Mouse (Mus musculus) lung, embryonic 15.5 days (tissue): ENCODE measurements around the gene Slc16a12. TPM values are rescaled to one million over a fixed set of nuclear protein-coding genes. Genes with fewer than 3 reads are reported as not detected.
A peak's percentile ranks its signal among the peaks of the same experiment; 100 is the strongest.

Experiments
- ATAC-seq: fragments of 200-750 bp; cut with Nextera tagmentation; 2 replicates; pipeline ENCODE4 v1.8.0; 2017; ENCODE audit warnings: moderate number of reproducible peaks, borderline replicate concordance; ENCODE audit not compliant: low FRiP score, low TSS enrichment; ENCODE audit errors: extremely low read depth
- H3K27ac ChIP-seq: fragments of 300-500 bp; sonication (generic); 2 replicates; pipeline ENCODE4 v1.5.1; 2015; ENCODE audit warnings: moderate library complexity, mild to moderate bottlenecking, inconsistent platforms
- H3K27me3 ChIP-seq: fragments of 300-500 bp; sonication (generic); 2 replicates; pipeline ENCODE4 v1.6.1; 2015; ENCODE audit warnings: inconsistent platforms
- H3K36me3 ChIP-seq: fragments of 300-500 bp; sonication (generic); 2 replicates; pipeline ENCODE4 v1.6.1; 2015; ENCODE audit warnings: inconsistent platforms
- H3K4me1 ChIP-seq: fragments of 300-500 bp; sonication (generic); 2 replicates; pipeline ENCODE4 v1.6.1; 2015; ENCODE audit warnings: inconsistent platforms
- H3K4me2 ChIP-seq: fragments of 300-500 bp; sonication (generic); 2 replicates; pipeline ENCODE4 v1.6.1; 2015; ENCODE audit warnings: inconsistent platforms, mild to moderate bottlenecking, moderate library complexity
- H3K4me3 ChIP-seq: fragments of 300-500 bp; sonication (generic); 2 replicates; pipeline ENCODE4 v1.5.1; 2015; ENCODE audit warnings: mild to moderate bottlenecking, inconsistent platforms
- H3K9ac ChIP-seq: fragments of 300-500 bp; sonication (generic); 2 replicates; pipeline ENCODE4 v1.6.1; 2015; ENCODE audit warnings: inconsistent platforms
- H3K9me3 ChIP-seq: fragments of 300-500 bp; sonication (generic); 2 replicates; pipeline ENCODE4 v1.6.1; 2016; ENCODE audit warnings: inconsistent platforms
- WGBS: fragments of 180-500 bp; shearing (Covaris S2); methylation state at CpG from one replicate; pipeline ENCODE4 v1.1.7; 2015; 5-methylcytosine and 5-hydroxymethylcytosine counted together
- polyA plus RNA-seq: library from polyadenylated mRNA; unstranded; fragments of >200 nt; fragmentation: Nextera tagmentation; extraction: Ambion mirVana; gene quantifications from 2 replicates; pipeline ENCODE4 v1.2.1, GENCODE M21; 2015

Gene Slc16a12
- polyA plus RNA-seq, 1 experiment from 2014 or later, result 14.8 TPM

DNA sequence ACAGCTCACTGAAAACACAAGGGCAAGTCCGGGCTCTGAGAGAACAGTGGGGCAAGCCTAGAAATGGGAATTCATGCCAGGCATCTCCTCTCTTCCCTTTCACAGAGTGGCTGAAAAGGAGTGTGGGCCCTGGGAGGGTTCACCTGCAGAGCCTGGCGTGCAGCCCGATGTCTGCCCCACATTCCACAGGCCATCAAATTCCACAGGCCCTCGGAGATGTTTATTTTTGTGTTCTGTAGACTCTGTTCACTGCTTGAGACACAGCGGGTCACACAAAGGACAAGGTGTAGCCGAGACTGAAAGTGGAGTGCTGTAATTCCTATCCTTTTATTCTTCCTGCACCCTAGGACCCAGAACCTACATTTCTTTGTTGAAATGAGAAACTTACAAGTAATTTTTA lies 40.8 kb downstream of the Slc16a12 start:
- H3K4me2 ChIP-seq, result no peak overlapping the region
- H3K27me3 ChIP-seq, result no peaks in the 10 kb centered on the region
- peaks cover 17% of the 10 kb centered on the region for H3K4me1 ChIP-seq
- peak overlapping the region; percentile 85 for H3K27ac ChIP-seq
- H3K9ac ChIP-seq, result no peak overlapping the region
- 14% methylated on average over 6 of the region's 6 CpGs for WGBS
- no peak overlapping the region for H3K4me3 ChIP-seq
- no peaks in the 10 kb centered on the region for H3K36me3 ChIP-seq
- no peaks in the 10 kb centered on the region for H3K9me3 ChIP-seq
- ATAC-seq, result peak; percentile 88

DNA sequence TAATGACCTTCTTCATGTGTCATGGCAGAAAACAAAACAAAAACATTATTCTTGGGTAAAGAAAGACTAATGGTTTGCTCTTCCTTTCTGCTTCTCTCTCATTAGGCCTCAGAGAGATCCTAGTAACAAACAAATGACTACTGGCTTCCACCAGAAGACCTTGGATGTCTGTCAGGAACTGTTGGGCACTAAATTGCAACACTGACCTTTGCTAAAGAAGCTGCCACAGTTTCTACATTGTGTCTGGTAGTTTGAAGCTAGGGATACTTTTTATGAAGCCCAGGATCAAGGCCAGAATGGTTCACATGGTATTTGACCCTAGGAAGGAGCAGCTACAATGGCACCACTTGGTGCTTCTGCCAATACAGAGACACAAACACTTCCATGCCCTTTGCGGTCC lies 41.9 kb downstream of the Slc16a12 start:
- ATAC-seq, result no peak
- H3K27me3 ChIP-seq, result no peaks in the 10 kb centered on the region
- no peak overlapping the region for H3K4me2 ChIP-seq
- peaks cover 17% of the 10 kb centered on the region for H3K4me1 ChIP-seq
- H3K9me3 ChIP-seq, result no peaks in the 10 kb centered on the region
- H3K4me3 ChIP-seq, result no peak overlapping the region
- no peak overlapping the region for H3K9ac ChIP-seq
- WGBS, result 97% methylated on average over 1 of the region's 1 CpGs
- peak overlapping the region; percentile 85; the same call in 1 of the 2 replicates for H3K27ac ChIP-seq
- H3K36me3 ChIP-seq, result no peaks in the 10 kb centered on the region

DNA sequence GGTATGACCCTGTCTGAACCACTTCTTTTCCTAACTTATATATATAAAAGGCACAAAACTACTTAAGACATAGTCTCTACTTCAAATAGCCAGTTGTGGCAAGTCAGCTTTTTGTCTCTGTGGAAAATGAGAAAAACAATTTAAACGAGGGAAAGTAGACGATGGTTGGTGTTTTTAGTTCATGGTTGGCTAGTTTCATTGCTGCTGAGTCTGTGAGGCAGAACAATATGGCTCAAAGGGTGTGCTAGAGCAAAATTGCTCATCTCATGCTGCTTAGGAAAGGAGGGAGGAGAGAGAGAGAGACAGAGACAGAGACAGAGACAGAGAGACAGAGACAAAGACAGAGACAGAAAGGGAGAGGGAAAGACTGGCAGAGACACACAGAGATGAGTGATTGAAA lies 47.8 kb downstream of the Slc16a12 start:
- no peak overlapping the region for H3K4me3 ChIP-seq
- H3K9me3 ChIP-seq, result no peaks in the 10 kb centered on the region
- no peaks in the 10 kb centered on the region for H3K27me3 ChIP-seq
- no peaks in the 10 kb centered on the region for H3K36me3 ChIP-seq
- no peak overlapping the region for H3K27ac ChIP-seq
- H3K4me1 ChIP-seq, result 0 out of 2 replicates have a peak, but pooled peaks cover 10% of the 10 kb centered on the region
- no peak overlapping the region for H3K9ac ChIP-seq
- WGBS, result 88% methylated on average over 2 of the region's 2 CpGs
- ATAC-seq, result no peak
- no peak overlapping the region for H3K4me2 ChIP-seq

DNA sequence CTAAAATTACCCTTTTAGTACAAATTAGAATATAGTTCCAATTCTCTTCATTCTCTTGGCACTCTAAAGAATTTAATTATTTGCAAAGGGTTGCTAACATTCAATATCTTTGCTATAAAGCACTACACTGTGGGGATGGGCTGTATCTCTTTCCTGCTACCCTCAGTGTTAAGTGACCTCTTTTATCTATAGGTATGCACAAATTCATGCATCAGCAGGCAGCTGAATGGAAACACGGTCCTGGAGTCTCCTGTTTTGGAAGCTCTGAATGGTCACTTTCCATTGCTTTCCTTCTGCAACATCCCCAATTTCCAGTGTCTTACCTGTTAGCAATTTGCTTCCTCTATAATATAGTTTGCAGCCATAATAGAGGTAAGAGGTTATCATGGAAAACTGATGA lies 48.2 kb downstream of the Slc16a12 start:
- no peak for ATAC-seq
- Histone ChIP-seq H3K9ac (no peak overlapping the region), H3K9me3 (no peaks in the 10 kb centered on the region), H3K27me3 (no peaks in the 10 kb centered on the region), H3K27ac (no peak overlapping the region), H3K4me3 (no peak overlapping the region), H3K36me3 (no peaks in the 10 kb centered on the region), H3K4me1 (0 out of 2 replicates have a peak, but pooled peaks cover 7% of the 10 kb centered on the region), H3K4me2 (no peak overlapping the region)
- WGBS, result 62% methylated on average over 1 of the region's 1 CpGs

DNA sequence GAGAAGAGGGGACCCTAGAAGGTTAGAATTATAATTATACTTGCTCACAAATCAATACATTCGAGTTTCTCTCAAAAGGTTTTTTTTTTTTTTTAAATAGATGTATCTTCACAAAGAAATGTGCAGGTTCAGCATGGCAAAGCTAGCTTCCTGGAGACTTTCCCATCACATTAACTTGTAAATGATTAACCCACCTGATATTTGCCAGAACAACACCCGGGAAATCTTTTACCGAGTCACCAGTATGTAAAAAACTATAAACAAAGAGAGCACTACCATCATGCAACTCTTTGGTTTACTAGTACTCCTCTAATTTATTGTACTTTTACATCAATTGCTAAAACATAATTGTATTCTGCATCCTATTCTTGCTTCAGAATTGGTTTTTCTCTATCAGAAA lies 48.7 kb downstream of the Slc16a12 start:
- 53% methylated on average over 3 of the region's 3 CpGs for WGBS

DNA sequence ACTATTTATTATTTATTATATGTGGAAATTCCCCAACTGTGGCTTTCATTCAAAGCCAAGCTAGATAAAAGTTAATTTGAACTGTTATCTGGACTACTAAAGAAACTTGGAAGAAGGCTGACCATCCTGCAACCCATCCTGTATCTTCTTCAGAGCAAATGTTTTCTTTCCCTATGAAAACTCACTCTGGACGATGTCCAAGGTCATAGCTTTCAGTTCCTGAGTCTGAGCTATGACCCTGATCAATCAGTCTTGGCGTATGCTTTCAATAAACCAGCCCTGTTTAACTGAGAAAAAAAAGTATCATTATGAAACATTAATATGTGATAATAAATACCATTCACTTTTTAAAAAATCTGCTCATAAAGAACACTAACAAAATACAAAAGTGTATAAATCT lies 49.6 kb downstream of the Slc16a12 start:
- 45% methylated on average over 2 of the region's 2 CpGs for WGBS
- ATAC-seq, result no peak

More for the DNA sequence above, 48.7 kb downstream of the Slc16a12 start:
- ATAC-seq, result no peak
- Histone ChIP-seq H3K4me1 (0 out of 2 replicates have a peak, but pooled peaks cover 7% of the 10 kb centered on the region), H3K9me3 (no peaks in the 10 kb centered on the region), H3K9ac (no peak overlapping the region), H3K4me3 (no peak overlapping the region), H3K27ac (no peak overlapping the region), H3K4me2 (no peak overlapping the region), H3K27me3 (no peaks in the 10 kb centered on the region), H3K36me3 (no peaks in the 10 kb centered on the region)

DNA sequence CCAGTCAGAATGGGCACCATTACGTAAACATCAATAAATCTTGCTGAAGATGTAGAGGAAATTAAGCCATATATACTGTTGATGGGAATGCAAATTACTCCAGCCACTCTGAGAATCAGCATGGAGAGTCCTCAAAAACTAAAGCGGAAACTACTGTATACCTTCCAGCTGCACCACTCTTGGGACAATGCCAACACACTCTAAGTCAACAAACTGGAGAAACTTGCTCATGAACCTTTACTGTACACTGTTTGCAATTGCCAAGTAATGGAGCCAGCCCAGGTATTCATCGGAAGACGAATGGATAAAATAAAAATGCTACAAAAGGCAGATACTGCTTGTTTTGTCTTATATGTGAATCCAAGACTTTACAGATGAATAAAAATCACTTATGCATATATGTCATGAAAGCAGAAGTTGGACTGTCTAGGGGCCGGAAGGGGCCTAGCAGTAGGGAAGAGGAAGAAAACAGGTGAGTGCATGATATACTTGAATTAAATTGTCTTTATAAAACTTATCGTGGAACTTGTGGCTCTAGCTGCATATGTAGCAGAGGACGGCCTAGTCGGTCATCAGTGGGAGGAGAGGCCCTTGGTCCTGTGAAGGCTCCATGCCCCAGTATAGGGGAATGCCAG lies 50.6 kb downstream of the Slc16a12 start:
- WGBS, result 69% methylated on average over 8 of the region's 8 CpGs
- H3K4me3 ChIP-seq, result no peak overlapping the region
- 0 out of 2 replicates have a peak, but pooled peaks have one; percentile 67 for ATAC-seq

More for the DNA sequence above, 49.6 kb downstream of the Slc16a12 start:
- Histone ChIP-seq H3K4me1 (0 out of 2 replicates have a peak, but pooled peaks cover 7% of the 10 kb centered on the region), H3K4me2 (no peak overlapping the region), H3K27ac (no peak overlapping the region), H3K27me3 (no peaks in the 10 kb centered on the region), H3K9me3 (no peaks in the 10 kb centered on the region), H3K4me3 (no peak overlapping the region), H3K36me3 (no peaks in the 10 kb centered on the region), H3K9ac (no peak overlapping the region)

DNA sequence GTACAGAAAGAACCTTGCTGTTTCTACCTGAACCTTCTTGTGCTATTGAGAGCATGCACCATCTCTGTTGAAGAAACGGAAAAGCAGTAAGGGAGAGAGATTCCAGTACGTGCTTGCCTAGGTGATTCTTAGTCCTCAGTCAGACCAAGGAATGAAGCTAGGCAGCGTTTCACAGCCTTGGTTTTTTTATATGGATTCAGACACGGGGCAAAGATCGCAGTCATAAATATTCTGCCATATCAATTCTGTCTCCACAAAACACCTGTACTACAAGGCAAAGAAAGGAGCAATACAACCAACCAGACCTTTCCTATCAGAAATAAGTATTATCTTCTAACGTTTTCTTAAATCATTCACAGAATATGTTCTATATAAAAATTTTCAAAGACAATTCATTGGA lies 55.7 kb downstream of the Slc16a12 start:
- H3K9me3 ChIP-seq, result no peaks in the 10 kb centered on the region
- no peak overlapping the region for H3K4me3 ChIP-seq
- H3K4me1 ChIP-seq, result 0 out of 2 replicates have a peak, but pooled peaks cover 3% of the 10 kb centered on the region
- no peak overlapping the region for H3K9ac ChIP-seq
- no peak overlapping the region for H3K4me2 ChIP-seq
- H3K27ac ChIP-seq, result no peak overlapping the region
- no peak for ATAC-seq
- H3K36me3 ChIP-seq, result no peaks in the 10 kb centered on the region
- 84% methylated on average over 6 of the region's 6 CpGs for WGBS
- no peaks in the 10 kb centered on the region for H3K27me3 ChIP-seq

More for the DNA sequence above, 50.6 kb downstream of the Slc16a12 start:
- Histone ChIP-seq H3K36me3 (no peaks in the 10 kb centered on the region), H3K4me2 (0 out of 2 replicates have a peak overlapping the region, but pooled peaks have one; percentile 7), H3K27ac (no peak overlapping the region), H3K4me1 (0 out of 2 replicates have a peak, but pooled peaks cover 7% of the 10 kb centered on the region), H3K9me3 (no peaks in the 10 kb centered on the region), H3K9ac (no peak overlapping the region), H3K27me3 (no peaks in the 10 kb centered on the region)

DNA sequence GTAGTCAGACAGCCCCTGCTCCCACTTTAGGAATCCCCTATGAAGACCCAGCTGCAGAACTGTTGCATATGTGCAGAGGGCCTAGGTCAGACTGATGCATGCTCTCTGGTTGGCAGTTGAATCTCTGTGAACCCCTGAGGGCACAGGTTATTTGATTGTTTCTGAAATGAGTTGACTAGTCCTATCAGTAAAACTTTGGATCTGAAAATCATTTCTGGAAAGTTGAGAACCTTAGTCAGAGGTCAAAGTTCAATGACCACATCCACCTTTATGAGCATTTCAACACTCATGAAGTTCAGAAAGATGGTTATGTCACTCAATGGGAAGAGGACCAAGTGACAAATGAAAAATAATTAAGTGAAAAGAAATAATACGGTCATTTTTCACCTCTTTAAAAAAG lies 61.6 kb downstream of the Slc16a12 start:
- H3K4me3 ChIP-seq, result no peak overlapping the region
- no peaks in the 10 kb centered on the region for H3K27me3 ChIP-seq
- ATAC-seq, result no peak
- no peaks in the 10 kb centered on the region for H3K9me3 ChIP-seq
- no peak overlapping the region for H3K4me2 ChIP-seq
- 95% methylated on average over 1 of the region's 1 CpGs for WGBS
- no peak overlapping the region for H3K9ac ChIP-seq
- no peak overlapping the region for H3K27ac ChIP-seq
- H3K36me3 ChIP-seq, result no peaks in the 10 kb centered on the region
- no peaks in the 10 kb centered on the region for H3K4me1 ChIP-seq

DNA sequence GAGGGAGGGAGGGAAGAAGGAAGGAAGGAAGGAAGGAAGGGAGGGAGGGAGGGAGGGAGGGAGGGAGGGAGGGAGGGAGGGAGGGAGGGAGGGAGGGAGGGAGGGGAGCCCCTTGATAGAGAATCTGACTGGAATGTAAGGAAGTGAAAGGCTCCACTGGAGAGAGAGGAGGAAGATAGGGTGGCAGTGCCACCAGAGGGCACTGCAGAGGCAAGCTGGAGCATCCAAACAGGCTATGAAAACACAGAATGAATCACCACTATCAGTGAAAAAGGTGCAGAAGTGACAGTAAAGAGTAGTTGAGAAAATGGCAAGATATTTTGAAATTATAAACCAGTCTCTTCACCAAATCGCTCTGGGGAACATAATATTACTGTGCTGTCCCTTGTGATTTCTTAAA lies 62.2 kb downstream of the Slc16a12 start:
- WGBS, result 60% methylated on average over 1 of the region's 1 CpGs
- Histone ChIP-seq H3K27ac (no peak overlapping the region), H3K36me3 (no peaks in the 10 kb centered on the region), H3K4me2 (no peak overlapping the region), H3K27me3 (no peaks in the 10 kb centered on the region), H3K4me3 (no peak overlapping the region), H3K9me3 (no peaks in the 10 kb centered on the region), H3K4me1 (no peaks in the 10 kb centered on the region), H3K9ac (no peak overlapping the region)
- ATAC-seq, result no peak

DNA sequence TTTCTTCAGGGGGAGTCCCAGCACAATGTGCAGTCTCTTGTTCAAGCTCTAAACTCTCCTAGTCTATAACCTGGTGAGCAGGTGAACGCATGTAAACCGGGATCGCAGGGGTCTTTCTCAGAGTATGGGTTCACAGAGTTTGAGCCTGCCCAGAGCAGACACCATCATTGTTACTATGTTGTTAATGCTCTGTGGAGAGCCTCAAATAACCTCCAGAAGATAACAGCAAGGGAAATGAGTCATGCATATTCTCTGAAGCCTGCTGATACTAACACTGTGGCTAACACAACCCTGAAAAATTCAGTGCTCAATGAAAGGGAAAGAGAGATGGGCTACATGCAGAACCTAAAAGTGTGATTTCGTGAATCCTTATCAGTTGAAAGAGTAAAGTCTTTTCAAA lies 68.7 kb downstream of the Slc16a12 start:
- Histone ChIP-seq H3K4me3 (no peak overlapping the region), H3K4me2 (no peak overlapping the region), H3K27me3 (no peaks in the 10 kb centered on the region), H3K4me1 (no peaks in the 10 kb centered on the region; the same call in 1 of the 2 replicates), H3K9ac (no peak overlapping the region), H3K27ac (no peak overlapping the region), H3K36me3 (no peaks in the 10 kb centered on the region), H3K9me3 (no peaks in the 10 kb centered on the region)
- WGBS, result 83% methylated on average over 4 of the region's 4 CpGs
- no peak for ATAC-seq

DNA sequence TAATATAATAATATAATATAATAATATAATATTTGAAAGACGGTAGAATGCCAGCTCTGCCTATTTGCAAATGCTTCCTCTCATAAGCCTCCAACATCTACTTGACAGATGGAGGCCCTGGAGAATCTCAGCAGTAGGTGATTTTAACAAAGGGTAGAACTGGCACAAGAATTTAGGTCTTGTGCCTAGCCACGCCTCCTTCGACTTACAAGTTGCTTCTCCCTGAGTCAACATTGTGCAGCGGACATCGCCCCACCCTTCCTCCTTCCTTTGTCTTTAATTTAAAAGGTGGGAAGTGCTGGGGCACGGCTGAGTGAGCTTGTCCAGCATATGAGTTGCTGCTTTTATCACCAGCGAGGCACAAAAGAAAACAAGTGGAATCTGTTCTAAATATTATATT lies 73.6 kb downstream of the Slc16a12 start:
- no peak overlapping the region for H3K9ac ChIP-seq
- no peaks in the 10 kb centered on the region for H3K9me3 ChIP-seq
- ATAC-seq, result no peak
- H3K36me3 ChIP-seq, result no peaks in the 10 kb centered on the region
- H3K4me2 ChIP-seq, result no peak overlapping the region
- no peak overlapping the region for H3K4me3 ChIP-seq
- 47% methylated on average over 7 of the region's 7 CpGs for WGBS
- no peak overlapping the region for H3K27ac ChIP-seq
- H3K4me1 ChIP-seq, result no peaks in the 10 kb centered on the region; the same call in 1 of the 2 replicates
- no peaks in the 10 kb centered on the region for H3K27me3 ChIP-seq
